Mouse (Mus musculus) stomach, postnatal 0 days (tissue): ENCODE measurements around the gene Hoxb4. TPM values are rescaled to one million over a fixed set of nuclear protein-coding genes. Genes with fewer than 3 reads are reported as not detected.

Experiments used
- ATAC-seq: fragments of 200-750 bp; cut with Nextera tagmentation; 2 replicates; pipeline ENCODE4 v1.8.0; 2017; ENCODE audit not compliant: low FRiP score, low TSS enrichment
- DNase-seq: peaks from one replicate; pipeline ENCODE4 v3.0.0-alpha.2; 2016; ENCODE audit warnings: low spot score
- H3K27ac ChIP-seq: fragments of 300-500 bp; sonication (generic); replicated peaks from 2 replicates; pipeline ENCODE4 v1.5.1; 2014; ENCODE audit warnings: mild to moderate bottlenecking, control low read depth
- H3K27me3 ChIP-seq: fragments of 300-500 bp; sonication (generic); 2 replicates; pipeline ENCODE4 v1.6.1; 2014; ENCODE audit warnings: low read length; ENCODE audit not compliant: control insufficient read depth, insufficient read depth
- H3K36me3 ChIP-seq: fragments of 300-500 bp; sonication (generic); 2 replicates; pipeline ENCODE4 v1.6.1; 2014; ENCODE audit warnings: low read length, mixed read lengths; ENCODE audit not compliant: control insufficient read depth, insufficient read depth
- H3K4me1 ChIP-seq: fragments of 300-500 bp; sonication (generic); replicated peaks from 2 replicates; pipeline ENCODE4 v1.6.1; 2014; ENCODE audit warnings: antibody characterized with exemption; ENCODE audit not compliant: control insufficient read depth, insufficient read depth
- H3K4me2 ChIP-seq: fragments of 300-500 bp; sonication (generic); replicated peaks from 2 replicates; pipeline ENCODE4 v1.6.1; 2014; ENCODE audit warnings: low read depth, mild to moderate bottlenecking, control low read depth, moderate library complexity
- H3K4me3 ChIP-seq: fragments of 300-500 bp; sonication (generic); 2 replicates; pipeline ENCODE4 v1.5.1; 2014; ENCODE audit warnings: low read depth, low read length, control low read depth
- H3K9ac ChIP-seq: fragments of 300-500 bp; sonication (generic); 2 replicates; pipeline ENCODE4 v1.6.1; 2014; ENCODE audit warnings: mild to moderate bottlenecking, low read length, control low read depth, mixed read lengths
- H3K9me3 ChIP-seq: fragments of 300-500 bp; sonication (generic); 2 replicates; pipeline ENCODE4 v1.6.1; 2016; ENCODE audit warnings: low read length; ENCODE audit not compliant: control insufficient read depth
- CTCF ChIP-seq: IDR thresholded peaks from 2 replicates; pipeline ENCODE4 v1.5.1; 2016; ENCODE audit warnings: antibody characterized with exemption, low read depth, mild to moderate bottlenecking, moderate library complexity
- EP300 ChIP-seq: optimal IDR thresholded peaks from 2 replicates; pipeline ENCODE3; 2016; ENCODE audit warnings: antibody characterized with exemption
- WGBS: fragments of 180-500 bp; shearing (Covaris S2); extraction: QIAGEN DNeasy Blood & Tissue Kit; methylation state at CpG from one replicate; pipeline ENCODE4 v1.1.7; 2014; 5-methylcytosine and 5-hydroxymethylcytosine counted together
- polyA plus RNA-seq: library from polyadenylated mRNA; unstranded; fragments of >200 nt; fragmentation: Nextera tagmentation; extraction: Ambion mirVana; gene quantifications from 2 replicates; pipeline ENCODE4 v1.2.1, GENCODE M21; 2015

Hoxb4 gene
- polyA plus RNA-seq, 1 experiment from 2014 or later: 1.6 TPM

DNA sequence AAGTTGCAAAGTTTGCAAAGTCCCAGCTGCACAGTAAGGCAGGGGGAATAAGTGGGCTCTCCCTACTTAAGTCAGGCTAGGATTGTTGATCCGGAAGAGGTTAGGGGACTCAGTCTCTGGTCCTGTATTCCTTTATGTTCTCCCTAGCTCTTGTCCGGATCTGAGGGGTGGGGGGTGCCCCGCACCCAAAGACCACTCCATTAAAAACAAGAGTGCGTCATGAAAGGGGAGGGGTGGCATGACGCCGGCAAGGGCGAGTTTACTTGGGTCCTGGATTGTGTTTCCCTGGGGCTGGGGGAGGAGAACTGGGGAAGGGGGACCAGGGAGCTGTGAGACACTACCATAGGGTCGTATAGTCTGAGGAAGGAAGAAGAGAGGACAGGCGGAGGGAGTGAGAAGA lies 18.3 kb upstream of the Hoxb4 start:
- H3K4me1 ChIP-seq: no peaks in the 10 kb centered on the region
- no peaks in the 10 kb centered on the region for H3K9me3 ChIP-seq
- no peaks in the 10 kb centered on the region for H3K36me3 ChIP-seq
- 6% methylated on average over 9 of the region's 9 CpGs for WGBS
- H3K27me3 ChIP-seq: peaks cover 3% of the 10 kb centered on the region; the same call in 1 of the 2 replicates
- TF ChIP-seq EP300 (no peak), CTCF (no peak)
- ATAC-seq (no peak), DNase-seq (no peak)
- no peak overlapping the region for H3K27ac ChIP-seq
- peak overlapping the region; percentile 54 for H3K4me3 ChIP-seq
- peak overlapping the region; percentile 50 for H3K4me2 ChIP-seq
- peak overlapping the region; percentile 68 for H3K9ac ChIP-seq

DNA sequence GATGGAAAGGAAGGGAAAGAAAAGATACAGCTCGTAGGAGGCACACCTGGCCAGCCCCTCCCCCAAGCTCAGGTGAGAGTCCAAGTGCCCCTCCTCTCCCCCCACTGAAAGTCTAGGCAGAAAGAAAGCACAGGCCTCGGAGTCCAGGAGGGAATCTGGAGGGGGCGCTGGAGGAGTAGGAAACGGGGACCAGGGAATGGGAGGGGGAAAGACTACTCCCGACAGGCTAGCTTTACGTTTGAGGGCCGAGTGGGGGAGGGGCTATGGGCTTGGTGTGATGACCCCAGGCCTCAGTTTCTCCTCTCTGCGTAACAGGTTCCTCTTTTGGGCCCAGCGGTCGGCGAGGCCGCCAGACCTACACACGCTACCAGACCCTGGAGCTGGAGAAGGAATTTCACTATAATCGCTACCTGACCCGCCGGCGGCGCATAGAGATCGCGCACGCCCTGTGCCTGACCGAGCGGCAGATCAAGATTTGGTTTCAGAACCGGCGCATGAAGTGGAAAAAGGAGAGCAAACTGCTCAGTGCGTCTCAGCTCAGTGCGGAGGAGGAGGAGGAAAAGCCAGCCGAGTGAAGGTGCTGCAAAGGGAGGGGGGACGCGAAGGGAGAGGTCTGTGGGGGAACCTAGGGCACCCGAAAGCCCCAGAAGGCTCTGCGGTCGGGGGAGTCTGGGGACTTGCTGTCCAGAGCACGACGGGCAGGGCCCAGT lies 17.6 kb upstream of the Hoxb4 start:
- ATAC-seq: no peak
- DNase-seq: no peak
- Histone ChIP-seq H3K9ac (peak overlapping the region; percentile 68; the same call in 1 of the 2 replicates), H3K9me3 (no peaks in the 10 kb centered on the region), H3K27me3 (peaks cover 3% of the 10 kb centered on the region; the same call in 1 of the 2 replicates), H3K4me3 (peak overlapping the region; percentile 54), H3K36me3 (no peaks in the 10 kb centered on the region), H3K4me2 (peak overlapping the region; percentile 50), H3K27ac (peak overlapping the region; percentile 26), H3K4me1 (no peaks in the 10 kb centered on the region)
- TF ChIP-seq CTCF (peak; percentile 13; the same call in 1 of the 2 replicates), EP300 (no peak)
- 9% methylated on average over 35 of the region's 35 CpGs for whole genome bisulfite sequencing

DNA sequence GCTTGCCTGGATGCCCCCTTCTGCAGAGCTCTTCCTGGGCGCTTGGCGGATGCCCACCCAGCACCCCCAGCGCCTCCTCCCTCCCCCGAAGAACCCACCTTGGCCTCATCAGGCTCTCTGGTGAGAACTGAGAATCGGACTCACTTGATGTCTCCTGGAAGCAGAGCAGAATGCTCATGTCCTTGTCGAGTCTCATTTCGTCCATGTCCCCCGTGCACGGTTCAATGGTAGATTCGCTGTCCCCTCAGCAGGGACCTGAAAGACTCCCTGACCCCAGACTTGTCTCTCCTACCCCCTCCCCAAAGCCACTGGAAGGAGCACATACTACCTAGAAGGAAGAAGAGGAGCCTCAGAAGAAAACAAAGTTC lies 17.0 kb upstream of the Hoxb4 start:
- peak overlapping the region; percentile 50 for H3K4me2 ChIP-seq
- H3K4me1 ChIP-seq: no peaks in the 10 kb centered on the region
- DNase-seq (no peak), ATAC-seq (no peak)
- H3K9me3 ChIP-seq: no peaks in the 10 kb centered on the region
- H3K36me3 ChIP-seq: no peaks in the 10 kb centered on the region
- WGBS: 24% methylated on average over 9 of the region's 10 CpGs
- peak overlapping the region; percentile 26 for H3K27ac ChIP-seq
- TF ChIP-seq EP300 (no peak), CTCF (no peak)
- peaks cover 3% of the 10 kb centered on the region; the same call in 1 of the 2 replicates for H3K27me3 ChIP-seq
- H3K4me3 ChIP-seq: peak overlapping the region; percentile 54
- H3K9ac ChIP-seq: peak overlapping the region; percentile 68; the same call in 1 of the 2 replicates

DNA sequence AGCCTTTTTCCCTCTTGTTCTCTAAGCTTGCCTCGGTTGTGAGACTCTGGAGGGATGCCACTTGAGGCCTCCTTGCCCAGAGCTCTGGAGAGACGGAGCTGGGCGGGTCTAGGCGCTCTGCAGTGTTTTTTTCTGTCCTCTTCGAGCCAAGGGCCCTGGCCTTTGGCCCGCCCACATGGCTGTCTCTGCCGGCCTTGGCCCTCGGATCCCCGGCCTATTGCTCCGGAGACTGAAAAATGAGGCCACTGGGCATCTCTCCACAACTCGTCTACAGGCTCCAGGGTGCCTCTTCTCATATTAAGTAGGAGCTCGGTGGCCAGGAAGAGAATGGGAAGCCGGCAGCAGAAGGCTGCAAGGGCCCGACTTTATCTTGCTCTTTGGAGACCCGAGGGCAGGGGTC lies 16.2 kb upstream of the Hoxb4 start:
- TF ChIP-seq EP300 (no peak), CTCF (no peak)
- DNase-seq (no peak), ATAC-seq (no peak)
- no peaks in the 10 kb centered on the region for H3K9me3 ChIP-seq
- peaks cover 3% of the 10 kb centered on the region; the same call in 1 of the 2 replicates for H3K27me3 ChIP-seq
- H3K36me3 ChIP-seq: no peaks in the 10 kb centered on the region
- peak overlapping the region; percentile 72 for H3K4me2 ChIP-seq
- WGBS: 12% methylated on average over 14 of the region's 15 CpGs
- peak overlapping the region; percentile 41 for H3K9ac ChIP-seq
- peak overlapping the region; percentile 17 for H3K4me3 ChIP-seq
- H3K27ac ChIP-seq: peak overlapping the region; percentile 46
- H3K4me1 ChIP-seq: no peaks in the 10 kb centered on the region

DNA sequence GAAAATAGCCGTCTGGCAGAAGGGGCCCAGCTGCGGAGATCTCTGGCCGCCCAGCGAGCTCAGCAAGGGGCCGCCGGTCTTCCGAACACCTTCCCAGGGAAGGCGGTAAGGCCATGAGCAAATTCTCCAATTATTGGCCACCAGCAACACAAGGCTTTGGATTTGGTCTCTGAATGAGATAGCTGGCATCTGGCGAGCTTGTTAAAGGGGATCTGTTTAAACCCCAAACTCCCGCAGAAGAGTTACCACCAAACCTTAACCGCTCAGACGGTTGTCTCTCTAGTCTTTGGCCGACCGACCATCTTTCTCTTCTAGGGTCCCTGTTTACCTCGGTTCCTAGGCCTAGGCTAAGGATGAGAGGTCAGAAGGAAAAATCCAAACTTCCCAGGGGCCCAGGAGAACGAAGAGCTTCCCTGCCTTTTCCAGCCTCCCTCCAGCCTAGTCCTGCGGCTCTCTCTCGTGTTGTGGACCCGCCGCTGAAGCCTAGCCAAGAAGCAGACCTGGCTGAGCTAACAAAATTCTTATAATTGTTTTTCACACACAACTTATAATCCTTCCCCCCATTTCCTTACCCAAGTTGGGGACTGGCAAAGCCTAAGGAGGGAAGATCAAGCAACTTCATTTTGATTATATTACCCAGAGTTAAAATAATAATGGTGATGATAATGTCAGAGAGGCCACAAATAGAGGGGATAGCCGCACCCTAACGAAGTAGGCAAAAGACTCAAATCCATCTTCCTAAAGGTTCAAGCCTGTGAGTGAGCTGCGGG lies 15.5 kb upstream of the Hoxb4 start:
- Histone ChIP-seq H3K27ac (peak overlapping the region; percentile 8), H3K4me2 (peak overlapping the region; percentile 72), H3K9ac (peak overlapping the region; percentile 41; the same call in 1 of the 2 replicates), H3K27me3 (no peaks in the 10 kb centered on the region), H3K9me3 (no peaks in the 10 kb centered on the region), H3K4me1 (no peaks in the 10 kb centered on the region), H3K36me3 (no peaks in the 10 kb centered on the region), H3K4me3 (peak overlapping the region; percentile 52)
- ATAC-seq (no peak), DNase-seq (no peak)
- 16% methylated on average over 23 of the region's 23 CpGs for WGBS
- TF ChIP-seq EP300: no peak
- no peak for TF ChIP-seq CTCF
